Mouse (Mus musculus) ES-E14 (cell line): Measurements from ENCODE around the gene Podn. TPM values are rescaled to one million over a fixed set of nuclear protein-coding genes. Genes with fewer than 3 reads are reported as not detected.

Experiments
- DNase-seq: peaks from one replicate; pipeline ENCODE4 v3.0.0-alpha.2; 2013; ENCODE audit warnings: low read depth, low spot score
- H3K27ac ChIP-seq: 2 replicates; pipeline ENCODE4 v1.5.1; 2012; ENCODE audit warnings: low read depth, mild to moderate bottlenecking, low read length, moderate library complexity, mixed read lengths; ENCODE audit not compliant: poor library complexity, insufficient read depth, severe bottlenecking
- H3K36me3 ChIP-seq: 2 replicates; pipeline ENCODE4 v1.6.1; 2012; ENCODE audit warnings: mild to moderate bottlenecking, low read length, moderate library complexity, mixed read lengths; ENCODE audit not compliant: control insufficient read depth, poor library complexity, insufficient read depth, severe bottlenecking
- H3K4me1 ChIP-seq, 2 experiments: fragments of 150-350 bp in 1 of 2; sonication (generic) in 1 of 2; 2 replicates each; pipeline ENCODE4 v1.6.1; 2012; ENCODE audit warnings: low read length in 2 of 2, mild to moderate bottlenecking in 1 of 2, mixed read lengths in 1 of 2; ENCODE audit not compliant: control insufficient read depth in 2 of 2, insufficient read depth in 2 of 2, poor library complexity in 1 of 2
- H3K4me3 ChIP-seq, 2 experiments: fragments of 150-350 bp in 1 of 2; sonication (generic) in 1 of 2; 2 replicates each; pipeline ENCODE4 v1.5.1; 2012; ENCODE audit warnings: low read length in 2 of 2, low read depth in 1 of 2, mild to moderate bottlenecking in 1 of 2, mixed read lengths in 1 of 2; ENCODE audit not compliant: insufficient read depth in 1 of 2, poor library complexity in 1 of 2, severe bottlenecking in 1 of 2
- H3K9ac ChIP-seq: 2 replicates; pipeline ENCODE4 v1.6.1; 2012; ENCODE audit warnings: low read depth, mild to moderate bottlenecking, low read length, mixed read lengths; ENCODE audit not compliant: poor library complexity, insufficient read depth, severe bottlenecking
- H3K9me3 ChIP-seq: fragments of 150-350 bp; sonication (generic); 2 replicates; pipeline ENCODE4 v1.6.1; 2012; ENCODE audit warnings: low read depth, mild to moderate bottlenecking, low read length; ENCODE audit not compliant: control insufficient read depth, insufficient read depth
- CHD2 ChIP-seq: IDR thresholded peaks from 2 replicates; pipeline ENCODE4 v1.6.1; 2014; ENCODE audit warnings: mild to moderate bottlenecking, low read depth, low read length, inconsistent platforms
- HCFC1 ChIP-seq: IDR thresholded peaks from 2 replicates; pipeline ENCODE4 v1.6.1; 2012; ENCODE audit warnings: low read length, inconsistent platforms, borderline replicate concordance; ENCODE audit not compliant: insufficient read depth
- MAFK ChIP-seq: IDR thresholded peaks from 2 replicates; pipeline ENCODE4 v1.6.1; 2014; ENCODE audit warnings: mild to moderate bottlenecking, low read depth, low read length, inconsistent platforms; ENCODE audit not compliant: insufficient read depth
- ZC3H11A ChIP-seq: IDR thresholded peaks from 2 replicates; pipeline ENCODE4 v1.6.1; 2012; ENCODE audit warnings: low read depth, mild to moderate bottlenecking, inconsistent platforms, low read length, borderline replicate concordance
- ZNF384 ChIP-seq: IDR thresholded peaks from 2 replicates; pipeline ENCODE4 v1.6.1; 2012; ENCODE audit warnings: low read depth, low read length, inconsistent platforms
- in situ Hi-C, 2 experiments: fragments of 600-800 bp; cut with MboI; formaldehyde crosslinking; loops; one replicate each; pipeline ENCODE4 v1.15.1; 2025; ENCODE audit warnings: low sequenced_read_pairs in 2 of 2, inconsistent platforms in 1 of 2; ENCODE audit not compliant: unreplicated experiment in 2 of 2
- total RNA-seq: library from RNA; depleted of rRNA; stranded (reverse); fragments of 300-350 nt; gene quantifications from 2 replicates; pipeline ENCODE4 v1.2.3, GENCODE M21; 2012

Gene Podn
- total RNA-seq, 1 experiment, result 1.0 TPM

DNA sequence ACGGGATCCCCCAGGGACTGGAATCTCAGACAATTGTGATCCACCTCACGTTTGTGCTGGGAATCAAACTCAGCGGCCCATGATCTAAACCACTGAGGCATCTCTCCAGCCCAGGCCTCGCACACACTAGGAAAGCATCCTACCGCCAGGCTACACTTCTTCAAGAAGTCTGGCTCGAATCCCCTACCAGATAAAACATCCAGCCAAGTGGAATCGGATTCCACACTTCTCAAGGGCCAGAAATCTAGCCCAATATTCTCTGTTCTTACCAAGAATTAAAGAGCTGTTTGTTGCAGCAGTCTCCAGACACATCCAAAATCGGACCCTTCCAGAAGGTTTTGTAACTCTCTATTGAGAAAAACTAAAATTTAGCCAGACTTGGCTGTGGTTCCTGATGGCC lies 59.2 kb downstream of the Podn start:
- in situ Hi-C loops, result no loop called here

DNA sequence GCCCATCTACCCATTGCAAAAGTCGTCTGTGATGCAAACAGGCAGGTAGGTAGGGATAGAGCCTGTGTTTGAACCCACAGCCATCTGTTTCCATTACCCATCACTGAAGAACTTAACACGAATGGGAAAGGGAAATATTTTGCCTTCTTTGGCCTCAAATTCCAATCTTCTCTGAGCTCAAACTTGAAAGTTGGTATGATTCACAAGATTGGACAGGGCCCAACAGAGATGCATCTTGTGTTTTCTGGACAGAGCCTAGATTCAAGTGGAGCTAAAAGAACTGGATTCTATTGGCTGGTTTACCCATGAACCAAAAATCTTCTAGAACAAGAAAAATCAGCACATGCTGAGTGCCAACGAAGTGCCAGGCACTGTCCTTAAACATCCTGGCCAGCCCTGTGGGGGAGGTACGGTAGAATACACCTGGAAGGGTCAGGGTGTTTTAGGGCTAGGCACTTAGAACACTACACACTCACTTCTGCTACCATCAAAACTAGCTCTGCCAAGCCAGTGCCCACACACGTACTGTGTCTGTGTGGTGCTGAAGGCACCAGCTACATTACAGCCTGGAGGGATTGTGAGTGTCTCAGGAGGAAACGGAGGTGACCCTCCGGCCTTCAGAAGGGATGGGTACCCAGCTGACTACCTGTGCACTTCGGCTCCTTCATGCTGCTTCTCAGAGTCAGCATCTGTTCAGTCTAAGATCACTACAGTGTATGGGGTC lies 63.0 kb downstream of the Podn start:
- H3K4me1 ChIP-seq, result peaks cover 0 to 9% of the 10 kb centered on the region in 2 experiments; a peak in 1 of 4 replicates
- TF ChIP-seq ZNF384, result no peak
- no peak for TF ChIP-seq MAFK
- TF ChIP-seq ZC3H11A, result no peak
- no peak for TF ChIP-seq CHD2
- TF ChIP-seq HCFC1, result no peak
- H3K9ac ChIP-seq, result no peak overlapping the region
- no peaks in the 10 kb centered on the region for H3K36me3 ChIP-seq
- in situ Hi-C loops, result no loop called here
- no peaks in the 10 kb centered on the region for H3K9me3 ChIP-seq
- H3K4me3 ChIP-seq, result no peak overlapping the region
- no peak overlapping the region for H3K27ac ChIP-seq
- no peak for DNase-seq

More for the DNA sequence above, 59.2 kb downstream of the Podn start:
- 0 out of 4 replicates have a peak, but pooled peaks cover 0 to 5% of the 10 kb centered on the region in 2 experiments for H3K4me1 ChIP-seq
- H3K27ac ChIP-seq, result no peak overlapping the region
- H3K9me3 ChIP-seq, result no peaks in the 10 kb centered on the region
- no peak for DNase-seq
- peaks cover 1% of the 10 kb centered on the region; the same call in 1 of the 2 replicates for H3K36me3 ChIP-seq
- TF ChIP-seq MAFK, result no peak
- TF ChIP-seq ZC3H11A, result no peak
- no peak for TF ChIP-seq HCFC1
- TF ChIP-seq ZNF384, result no peak
- no peak for TF ChIP-seq CHD2
- no peak overlapping the region for H3K4me3 ChIP-seq
- H3K9ac ChIP-seq, result no peak overlapping the region

DNA sequence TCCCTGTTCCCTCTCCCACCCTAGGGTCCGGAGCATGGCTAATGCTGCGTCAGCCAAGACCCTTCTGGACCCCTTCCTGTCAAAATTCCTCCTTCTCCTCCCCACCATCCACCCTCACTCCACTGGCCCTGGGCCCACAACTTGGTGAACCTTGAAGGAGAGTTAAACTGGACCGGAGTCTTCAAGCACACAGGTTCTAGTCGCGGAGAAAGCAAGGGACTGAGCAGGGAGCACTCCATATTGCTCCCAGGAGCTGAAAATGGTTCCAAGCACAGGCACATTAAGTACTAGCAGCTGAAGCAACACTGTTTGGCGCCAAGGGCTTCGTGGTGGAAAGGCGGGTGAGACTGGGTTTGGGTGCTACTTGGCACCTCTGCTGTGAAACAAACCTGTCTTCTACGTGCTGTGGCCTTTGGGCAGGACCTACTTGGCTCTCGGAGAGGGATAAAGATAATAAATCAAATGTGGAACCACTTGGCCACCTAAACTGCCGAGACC lies 63.8 kb downstream of the Podn start:
- Histone ChIP-seq H3K36me3 (no peaks in the 10 kb centered on the region), H3K4me3 (peak overlapping the region; percentile 74 to 78; a peak in 3 of 4 replicates), H3K4me1 (peaks cover 0 to 9% of the 10 kb centered on the region in 2 experiments; a peak in 1 of 4 replicates), H3K9ac (0 out of 2 replicates have a peak overlapping the region, but pooled peaks have one; percentile 10), H3K27ac (no peak overlapping the region), H3K9me3 (no peaks in the 10 kb centered on the region)
- DNase-seq, result no peak
- in situ Hi-C loops, result no loop called here
- TF ChIP-seq ZC3H11A, result no peak

DNA sequence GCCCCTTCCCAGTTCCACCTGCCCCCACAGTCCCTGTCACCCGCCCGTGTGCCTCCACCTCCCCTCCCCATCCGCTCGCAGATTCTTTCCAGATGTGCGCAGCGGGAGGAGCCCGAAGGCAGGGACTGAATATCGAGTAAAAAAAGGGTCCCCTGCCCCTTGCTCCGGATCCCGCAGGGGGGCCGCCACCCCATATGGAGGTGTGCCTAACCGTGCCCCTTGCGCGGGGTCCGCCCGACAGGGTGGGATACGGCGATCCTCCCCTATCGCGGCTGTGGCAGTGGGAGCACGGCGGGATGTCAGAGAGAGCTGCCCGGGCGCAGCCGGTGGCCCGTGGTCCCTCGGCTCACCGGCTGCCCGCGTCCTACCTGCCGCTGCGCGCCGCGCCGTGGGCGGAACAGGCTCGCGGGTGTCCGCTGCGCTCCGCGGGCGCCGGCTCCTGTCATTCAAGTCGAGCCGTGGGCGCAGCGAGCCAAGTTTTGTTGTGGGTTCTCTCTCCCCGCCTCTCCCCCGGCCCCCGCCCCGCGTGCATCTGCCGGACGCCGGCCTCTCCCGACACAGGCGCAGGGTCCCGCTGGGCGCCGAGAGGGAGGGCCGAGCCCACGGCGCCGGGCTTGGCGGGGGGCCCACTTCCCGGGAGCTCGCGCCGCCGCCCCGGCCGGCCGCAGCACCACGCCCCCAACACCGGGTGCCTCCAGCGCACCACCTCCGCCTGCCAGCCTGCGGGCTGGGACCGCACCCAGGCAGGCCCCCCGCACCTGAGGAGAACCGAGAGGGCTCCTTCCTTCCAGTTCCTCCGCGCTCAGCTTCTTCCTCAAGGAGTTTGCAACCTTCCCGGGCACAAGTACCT lies 64.5 kb downstream of the Podn start:
- Histone ChIP-seq H3K27ac (no peak overlapping the region), H3K4me1 (peaks cover 0 to 9% of the 10 kb centered on the region in 2 experiments; a peak in 1 of 4 replicates)
- in situ Hi-C loops, result no loop called here

More for the DNA sequence above, 64.5 kb downstream of the Podn start:
- Histone ChIP-seq H3K4me3 (peak overlapping the region; percentile 74 to 78), H3K36me3 (no peaks in the 10 kb centered on the region), H3K9ac (peak overlapping the region; percentile 28; the same call in 1 of the 2 replicates), H3K9me3 (no peaks in the 10 kb centered on the region)
- TF ChIP-seq CHD2 (no peak), HCFC1 (no peak), ZC3H11A (no peak), MAFK (no peak), ZNF384 (no peak)
- no peak for DNase-seq
